Mouse (Mus musculus) G1E (cell line): ENCODE measurements around the gene Ube2v1.

Source experiments
- CTCF ChIP-seq: IDR thresholded peaks from 2 replicates; pipeline ENCODE4 v1.5.1; 2012; ENCODE audit warnings: low read depth, low read length, inconsistent platforms, mixed read lengths
- GATA1 ChIP-seq: IDR thresholded peaks from 2 replicates; pipeline ENCODE4 v1.6.1; 2012; ENCODE audit warnings: borderline replicate concordance, low read length, inconsistent platforms, mixed read lengths
- POLR2AphosphoS5 ChIP-seq: IDR thresholded peaks from 2 replicates; pipeline ENCODE4 v1.6.1; 2012; ENCODE audit warnings: low read depth, low read length, inconsistent platforms; ENCODE audit not compliant: insufficient replicate concordance
- TAL1 ChIP-seq: conservative IDR thresholded peaks from 2 replicates; pipeline ENCODE4 v1.6.1; 2012; ENCODE audit warnings: low read depth, low read length, inconsistent platforms, mixed read lengths

DNA sequence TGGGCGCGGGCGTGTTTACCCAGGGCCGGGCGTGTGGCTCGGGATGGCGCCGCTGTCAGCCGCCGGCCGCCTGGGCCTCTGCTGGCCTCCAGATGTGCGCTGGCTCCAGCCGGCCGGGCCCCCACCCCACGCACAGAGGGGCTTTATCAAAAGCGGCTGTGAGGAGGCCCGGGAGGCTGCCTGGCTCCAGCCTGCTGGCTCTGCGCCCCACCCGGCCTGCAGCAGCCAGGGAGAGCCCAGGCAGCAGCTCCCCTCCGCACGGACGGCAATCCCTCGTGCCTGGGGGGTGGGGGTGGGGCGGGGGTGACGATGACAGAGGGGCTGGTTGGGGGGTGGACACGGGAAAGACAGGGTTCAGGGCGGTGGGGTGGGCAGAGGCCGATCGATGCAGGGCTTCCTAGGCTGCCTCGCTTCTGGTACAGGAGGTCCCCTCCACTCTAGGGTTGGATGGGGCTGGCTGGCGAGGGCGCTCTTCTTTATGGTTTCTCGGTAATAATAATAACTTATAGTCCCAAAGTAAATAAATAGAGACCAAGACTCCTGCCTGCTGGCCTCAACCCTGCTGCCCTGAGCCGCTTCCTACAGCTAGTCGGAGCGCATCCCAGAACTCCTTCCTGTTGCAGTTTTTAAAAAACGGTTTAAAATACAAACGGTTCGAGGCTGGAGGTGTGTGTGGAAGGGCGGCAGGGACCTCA is 34.3 kb downstream of the Ube2v1 start:
- TF ChIP-seq TAL1 (no peak), POLR2AphosphoS5 (no peak), CTCF (no peak), GATA1 (no peak)
